In genomic region chr6:108611663-108612062, GRCm38 (mm10) we compare ENCODE assay signal across 27 mouse cellular contexts. TPM values are rescaled to one million over a fixed set of nuclear protein-coding genes. Genes with fewer than 3 reads are reported as not detected.
DNase-seq lines count a peak whose midpoint lies in the region; ATAC-seq and TF ChIP-seq lines count a peak whose summit lies in the region.
"Had no signal": no experiment of that assay in that cellular context is flagged by ENCODE, and none has a peak within 500 bp of the region (broad histone marks: within the 10 kb centered on the region; RNA-seq: fewer than 3 reads in every experiment).

No protein-coding gene starts in this region.

- H3K27me3 ChIP-seq in lung, embryonic 14.5 days (ENCODE audit: insufficient read depth, low read length): no peaks in the 10 kb centered on the region
- no peaks in the 10 kb centered on the region for H3K27me3 ChIP-seq in lung, postnatal 0 days (replicated peaks; ENCODE audit: insufficient read depth, low read length)
- H3K27me3 ChIP-seq: embryonic facial prominence, embryonic 12.5 days; intestine, embryonic 15.5 days; limb, embryonic 12.5 days; midbrain, embryonic 13.5 days; neural tube, embryonic 12.5 days had no signal

- no peaks in the 10 kb centered on the region for H3K36me3 ChIP-seq in lung, embryonic 14.5 days (ENCODE audit: insufficient read depth)
- no peaks in the 10 kb centered on the region for H3K36me3 ChIP-seq in lung, postnatal 0 days (ENCODE audit: insufficient read depth, low read length)
- H3K36me3 ChIP-seq: embryonic facial prominence, embryonic 12.5 days; hindbrain, embryonic 10.5 days; intestine, embryonic 15.5 days; limb, embryonic 12.5 days; midbrain, embryonic 13.5 days; neural tube, embryonic 12.5 days had no signal

- DNase-seq in lung, embryonic 14.5 days: peak; percentile 5
- no peak for DNase-seq in lung, postnatal 0 days (ENCODE audit: low spot score)
- DNase-seq in brain, embryonic 14.5 days (ENCODE audit: low read depth): peak; percentile 10
- no peak for DNase-seq in frontal cortex, postnatal 10 days (ENCODE audit: low spot score in 2 of 2)
- DNase-seq in layer of hippocampus, adult 8-10 months (ENCODE audit: low spot score in 2 of 2): no peak
- DNase-seq in kidney, adult 8-10 months: no peak
- DNase-seq: adrenal gland, postnatal 14 days; cerebellum, adult 9-10 months; kidney, adult 9 months; kidney, postnatal 14 days; layer of hippocampus, postnatal 36 days; liver, postnatal 0 days; lung, postnatal 14 days; thymus, adult 2 months had no signal

- ATAC-seq in lung, embryonic 14.5 days (ENCODE audit: insufficient read depth): no peak
- ATAC-seq in lung, postnatal 0 days: no peak
- peak; percentile 91 for ATAC-seq in megakaryocyte progenitor cell, adult 5-6 weeks (replicated peaks; ENCODE audit: poor library complexity)
- ATAC-seq: hindbrain, embryonic 16.5 days; intestine, embryonic 15.5 days; liver, postnatal 0 days; midbrain, embryonic 13.5 days had no signal

- TF ChIP-seq POLR2A in brain, embryonic 14.5 days (IDR thresholded peaks at IDR 0.05; ENCODE audit: borderline replicate concordance, extremely low read depth, insufficient read depth, insufficient read length, poor library complexity, severe bottlenecking): no peak

- WGBS in lung, embryonic 14.5 days: 57% methylated on average over 3 of the region's 3 CpGs
- WGBS in lung, postnatal 0 days: 37% methylated on average over 3 of the region's 3 CpGs

- H3K4me1 ChIP-seq in lung, embryonic 14.5 days (ENCODE audit: insufficient read depth): no peaks in the 10 kb centered on the region
- no peaks in the 10 kb centered on the region; the same call in 1 of the 2 replicates for H3K4me1 ChIP-seq in lung, postnatal 0 days (ENCODE audit: insufficient read depth, low read depth, low read length)
- H3K4me1 ChIP-seq: embryonic facial prominence, embryonic 12.5 days; hindbrain, embryonic 10.5 days; intestine, embryonic 15.5 days; midbrain, embryonic 13.5 days; neural tube, embryonic 12.5 days had no signal

- TF ChIP-seq EP300 in lung, postnatal 0 days (IDR thresholded peaks at IDR 0.05): no peak

- TF ChIP-seq CTCF in lung, embryonic 14.5 days (IDR thresholded peaks at IDR 0.05; ENCODE audit: low read depth): no peak
- no peak for TF ChIP-seq CTCF in lung, postnatal 0 days (IDR thresholded peaks at IDR 0.05)
- no peak for TF ChIP-seq CTCF in brain, embryonic 14.5 days (IDR thresholded peaks at IDR 0.05; ENCODE audit: borderline replicate concordance, extremely low read depth, insufficient read depth, insufficient read length)

- H3K4me3 ChIP-seq in lung, embryonic 14.5 days (ENCODE audit: low read depth, low read length): no peak overlapping the region
- H3K4me3 ChIP-seq in lung, postnatal 0 days (ENCODE audit: low read depth, low read length): no peak overlapping the region
- H3K4me3 ChIP-seq: embryonic facial prominence, embryonic 12.5 days; erythroblast, embryonic 14.5 days; hindbrain, embryonic 10.5 days; intestine, embryonic 15.5 days; layer of hippocampus, adult 2 months; limb, embryonic 12.5 days; megakaryocyte, embryonic 14.5 days; midbrain, embryonic 13.5 days; neural tube, embryonic 12.5 days had no signal

- no peaks in the 10 kb centered on the region for H3K9me3 ChIP-seq in lung, embryonic 14.5 days (ENCODE audit: low read depth, low read length)
- H3K9me3 ChIP-seq in lung, postnatal 0 days (ENCODE audit: low read length): no peaks in the 10 kb centered on the region
- H3K9me3 ChIP-seq: embryonic facial prominence, embryonic 12.5 days; hindbrain, embryonic 10.5 days; intestine, embryonic 15.5 days; limb, embryonic 12.5 days; megakaryocyte, embryonic 14.5 days; midbrain, embryonic 13.5 days; neural tube, embryonic 12.5 days had no signal

- H3K4me2 ChIP-seq in lung, embryonic 14.5 days: no peak overlapping the region
- no peak overlapping the region for H3K4me2 ChIP-seq in lung, postnatal 0 days (replicated peaks; ENCODE audit: low read depth, low read length)
- H3K4me2 ChIP-seq: embryonic facial prominence, embryonic 12.5 days; intestine, embryonic 15.5 days; limb, embryonic 12.5 days; liver, embryonic 11.5 days; midbrain, embryonic 13.5 days; neural tube, embryonic 12.5 days had no signal

- no peak overlapping the region for H3K27ac ChIP-seq in lung, embryonic 14.5 days (ENCODE audit: low read depth)
- no peak overlapping the region for H3K27ac ChIP-seq in lung, postnatal 0 days (ENCODE audit: low read length)
- H3K27ac ChIP-seq: embryonic facial prominence, embryonic 12.5 days; hindbrain, embryonic 10.5 days; intestine, embryonic 15.5 days; layer of hippocampus, adult 2 months; limb, embryonic 12.5 days; midbrain, embryonic 13.5 days; neural tube, embryonic 12.5 days; stomach, postnatal 0 days had no signal

- no peak overlapping the region for H3K9ac ChIP-seq in lung, embryonic 14.5 days
- H3K9ac ChIP-seq in lung, postnatal 0 days (replicated peaks; ENCODE audit: low read depth): no peak overlapping the region
- H3K9ac ChIP-seq: embryonic facial prominence, embryonic 12.5 days; intestine, embryonic 15.5 days; limb, embryonic 12.5 days; liver, postnatal 0 days; midbrain, embryonic 13.5 days; neural tube, embryonic 12.5 days had no signal

RNA-seq across cellular contexts. Expression of gene Bhlhe40, which starts 48.8 kb away (rescaled TPM):
- 8.8 and 12.1 TPM in 2 replicates for polyA plus RNA-seq in lung, embryonic 14.5 days (2014; fragmentation: Nextera tagmentation; extraction: Ambion mirVana)
- 14.9 and 27.1 TPM in 2 replicates for polyA plus RNA-seq in lung, postnatal 0 days (2015; fragmentation: Nextera tagmentation; extraction: Ambion mirVana)
- 2.2 and 4.0 TPM in 2 replicates for polyA plus RNA-seq in brain, embryonic 14.5 days (2012; rRNA removed)
- 3.4 and 3.5 TPM in 2 replicates for total RNA-seq in megakaryocyte progenitor cell, adult 5-6 weeks (2015)
- total RNA-seq in megakaryocyte progenitor cell, adult 5-6 weeks (2017): 2.9 and 4.1 TPM in 2 replicates
- 100 to 1,000 TPM; 114 to 124 (median 115) TPM for total RNA-seq in layer of hippocampus, adult 8-10 months (2022)

Comparison
In these comparisons a context has a peak if more than half of its experiments do, and no peak if none do; other contexts are left out.
1. DNase-seq: peak in lung, embryonic 14.5 days (single experiment) and brain, embryonic 14.5 days (single experiment); none in lung, postnatal 0 days (single experiment), frontal cortex, postnatal 10 days (0 of 2), layer of hippocampus, adult 8-10 months (0 of 2) and kidney, adult 8-10 months (0 of 2).